Mouse (Mus musculus) lung, embryonic 16.5 days (tissue): ENCODE measurements around the gene Cryaa. TPM values are rescaled to one million over a fixed set of nuclear protein-coding genes. Genes with fewer than 3 reads are reported as not detected.

ENCODE experiments used
- ATAC-seq: fragments of 200-750 bp; cut with Nextera tagmentation; 2 replicates; pipeline ENCODE4 v1.8.0; 2017; ENCODE audit warnings: low read depth, mild to moderate bottlenecking, moderate library complexity
- H3K27ac ChIP-seq: fragments of 300-500 bp; sonication (generic); 2 replicates; pipeline ENCODE4 v1.5.1; 2014; ENCODE audit warnings: mild to moderate bottlenecking, control low read depth, low read length
- H3K27me3 ChIP-seq: fragments of 300-500 bp; sonication (generic); 2 replicates; pipeline ENCODE4 v1.6.1; 2014; ENCODE audit warnings: low read depth, low read length, mixed read lengths; ENCODE audit not compliant: control insufficient read depth, insufficient read depth
- H3K36me3 ChIP-seq: fragments of 300-500 bp; sonication (generic); 2 replicates; pipeline ENCODE4 v1.6.1; 2014; ENCODE audit warnings: low read length; ENCODE audit not compliant: control insufficient read depth, insufficient read depth
- H3K4me1 ChIP-seq: fragments of 300-500 bp; sonication (generic); replicated peaks from 2 replicates; pipeline ENCODE4 v1.6.1; 2014; ENCODE audit warnings: low read length, mixed read lengths; ENCODE audit not compliant: control insufficient read depth, insufficient read depth
- H3K4me2 ChIP-seq: fragments of 300-500 bp; sonication (generic); 2 replicates; pipeline ENCODE4 v1.6.1; 2014; ENCODE audit warnings: low read depth, low read length, control low read depth
- H3K4me3 ChIP-seq: fragments of 300-500 bp; sonication (generic); 2 replicates; pipeline ENCODE4 v1.5.1; 2014; ENCODE audit warnings: mild to moderate bottlenecking, low read length, control low read depth
- H3K9ac ChIP-seq: fragments of 300-500 bp; sonication (generic); 2 replicates; pipeline ENCODE4 v1.6.1; 2014; ENCODE audit warnings: low read length, control low read depth
- H3K9me3 ChIP-seq: fragments of 300-500 bp; sonication (generic); 2 replicates; pipeline ENCODE4 v1.6.1; 2016; ENCODE audit warnings: low read length; ENCODE audit not compliant: control insufficient read depth
- WGBS: fragments of 180-500 bp; shearing (Covaris S2); extraction: QIAGEN DNeasy Blood & Tissue Kit; methylation state at CpG from one replicate; pipeline ENCODE4 v1.1.7; 2014; 5-methylcytosine and 5-hydroxymethylcytosine counted together
- polyA plus RNA-seq: library from polyadenylated mRNA; unstranded; fragments of >200 nt; fragmentation: Nextera tagmentation; extraction: Ambion mirVana; gene quantifications from 2 replicates; pipeline ENCODE4 v1.2.1, GENCODE M21; 2015

The Cryaa gene
- polyA plus RNA-seq, 1 experiment from 2014 or later: 0.36 TPM

DNA sequence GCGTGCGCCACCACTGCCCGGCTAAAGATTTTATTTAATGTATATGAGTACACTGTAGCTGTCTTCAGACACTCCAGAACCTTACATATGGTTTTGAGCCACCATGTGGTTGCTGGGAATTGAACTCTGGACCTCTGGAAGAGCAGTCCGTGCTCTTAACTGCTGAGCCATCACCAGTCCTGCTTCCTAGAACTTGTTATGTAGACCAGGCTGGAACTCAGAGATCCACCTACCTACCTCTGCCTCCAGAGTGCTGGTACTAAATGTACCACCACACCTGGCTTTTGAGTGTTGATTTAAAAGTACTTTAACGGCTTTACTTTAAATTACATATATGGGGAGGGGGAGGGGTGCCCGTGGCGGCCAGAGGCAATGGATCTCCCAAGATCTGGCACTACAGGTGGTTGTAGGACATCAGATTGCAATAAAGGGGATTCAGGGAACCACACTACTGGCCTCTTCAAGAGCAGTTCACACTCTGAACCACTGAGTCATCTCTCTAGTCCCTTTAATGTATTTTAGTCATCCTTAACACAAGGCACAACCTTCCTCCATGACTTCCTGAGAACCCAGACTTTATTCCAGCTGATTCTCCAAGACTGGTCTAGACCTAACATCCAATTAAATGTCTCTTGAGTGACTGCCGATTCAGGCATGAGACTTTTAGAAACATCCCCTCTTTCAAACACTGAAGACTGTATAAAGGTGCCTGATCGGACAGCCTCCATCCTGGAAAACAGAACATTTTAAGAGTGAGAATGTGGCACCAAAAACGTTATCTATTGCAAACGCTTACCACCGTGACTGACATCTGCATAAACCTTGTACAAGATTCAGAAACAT is 20.2 kb upstream of the Cryaa start:
- H3K27ac ChIP-seq: no peak overlapping the region
- H3K36me3 ChIP-seq: peaks cover 28% of the 10 kb centered on the region
- H3K27me3 ChIP-seq: no peaks in the 10 kb centered on the region
- 39% methylated on average over 12 of the region's 12 CpGs for WGBS
- no peaks in the 10 kb centered on the region for H3K9me3 ChIP-seq
- peak overlapping the region; percentile 96 for H3K4me3 ChIP-seq
- ATAC-seq: no peak
- H3K9ac ChIP-seq: peak overlapping the region; percentile 98
- H3K4me1 ChIP-seq: peaks cover 10% of the 10 kb centered on the region
- H3K4me2 ChIP-seq: peak overlapping the region; percentile 84

GRCm38 (mm10) chr17:31658136-31658467 is 19.5 kb upstream of the Cryaa start:
- Histone ChIP-seq H3K27me3 (no peaks in the 10 kb centered on the region), H3K4me1 (peaks cover 10% of the 10 kb centered on the region), H3K27ac (peak overlapping the region; percentile 84), H3K9me3 (no peaks in the 10 kb centered on the region), H3K36me3 (peaks cover 21% of the 10 kb centered on the region), H3K4me3 (peak overlapping the region; percentile 96), H3K9ac (peak overlapping the region; percentile 98), H3K4me2 (peak overlapping the region; percentile 84)
- under 1% methylated on average over 27 of the region's 27 CpGs for WGBS
- peak; percentile 0; the same call in 1 of the 2 replicates for ATAC-seq

GRCm38 (mm10) chr17:31658468-31659185 is 19.0 kb upstream of the Cryaa start, which contains the start of gene U2af1:
TSS of gene U2af1 (minus strand) at chr17:31658892.
- peaks cover 16% of the 10 kb centered on the region for H3K36me3 ChIP-seq
- peak within 1 kb of the TSS; percentile 96 for H3K4me3 ChIP-seq
- H3K9ac ChIP-seq: peak within 1 kb of the TSS; percentile 98
- under 1% methylated on average over 77 of the region's 77 CpGs for WGBS
- H3K27ac ChIP-seq: peak within 1 kb of the TSS; percentile 84
- peaks cover 10% of the 10 kb centered on the region for H3K4me1 ChIP-seq
- H3K27me3 ChIP-seq: no peaks in the 10 kb centered on the region
- H3K4me2 ChIP-seq: peak within 1 kb of the TSS; percentile 89
- no peaks in the 10 kb centered on the region for H3K9me3 ChIP-seq
- ATAC-seq: peak; percentile 100

DNA sequence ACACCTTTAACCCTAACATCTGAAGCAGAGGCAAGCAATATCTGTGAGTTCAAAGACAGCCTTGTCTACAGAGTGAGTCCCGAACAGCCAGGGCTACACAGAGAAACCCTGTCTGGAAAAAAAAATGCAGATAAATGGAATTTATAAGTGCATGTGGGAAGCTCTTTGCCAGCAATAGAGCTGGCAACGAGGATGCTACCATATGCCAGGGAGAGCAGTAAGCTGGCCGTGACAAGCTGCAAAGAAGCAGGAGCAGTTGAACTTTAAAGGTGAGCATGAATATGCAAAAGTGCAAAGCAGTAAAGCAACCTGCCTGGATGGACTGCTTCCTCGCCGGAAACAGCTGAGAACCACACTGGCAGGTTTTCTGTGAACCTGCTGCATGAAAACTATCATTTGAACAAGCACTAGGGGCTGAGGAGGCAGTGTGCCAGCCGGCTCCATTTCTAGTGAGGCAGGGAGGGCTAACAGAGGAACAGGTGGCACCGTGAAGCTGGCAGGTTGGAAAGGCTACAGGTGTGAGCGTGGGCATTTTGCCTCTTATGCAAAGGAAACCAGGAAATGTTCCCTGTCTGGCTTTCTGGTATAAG is 16.9 kb upstream of the Cryaa start:
- Histone ChIP-seq H3K27ac (no peak overlapping the region), H3K36me3 (peaks cover under 1% of the 10 kb centered on the region; the same call in 1 of the 2 replicates), H3K4me3 (no peak overlapping the region), H3K9ac (no peak overlapping the region), H3K27me3 (no peaks in the 10 kb centered on the region), H3K4me1 (peaks cover 10% of the 10 kb centered on the region), H3K4me2 (no peak overlapping the region), H3K9me3 (no peaks in the 10 kb centered on the region)
- WGBS: 73% methylated on average over 8 of the region's 8 CpGs
- ATAC-seq: no peak

DNA sequence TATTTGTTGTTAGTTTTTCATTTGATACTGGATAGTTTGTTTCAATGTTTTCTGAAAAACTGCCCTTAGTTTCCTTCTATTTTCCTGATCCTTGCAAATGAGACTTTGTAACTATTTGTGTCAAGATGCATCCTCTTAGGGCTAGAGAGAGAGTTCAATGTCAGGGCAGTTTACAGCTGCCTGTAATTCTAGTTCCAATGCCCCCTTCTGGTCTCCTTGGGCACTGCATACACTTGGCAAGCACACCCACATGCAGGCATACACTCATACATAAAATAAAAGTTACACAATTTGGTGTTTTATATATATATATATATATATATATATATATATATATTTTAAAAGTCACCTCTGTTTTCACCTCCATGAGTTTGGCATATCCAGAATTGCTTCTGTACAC is 14.8 kb upstream of the Cryaa start:
- Histone ChIP-seq H3K4me1 (peaks cover 3% of the 10 kb centered on the region), H3K9me3 (no peaks in the 10 kb centered on the region), H3K27ac (no peak overlapping the region), H3K4me3 (no peak overlapping the region), H3K9ac (no peak overlapping the region), H3K27me3 (no peaks in the 10 kb centered on the region), H3K36me3 (no peaks in the 10 kb centered on the region), H3K4me2 (no peak overlapping the region)
- no peak for ATAC-seq

GRCm38 (mm10) chr17:31664760-31665159 is 12.8 kb upstream of the Cryaa start:
- ATAC-seq: peak; percentile 88
- H3K4me1 ChIP-seq: no peaks in the 10 kb centered on the region; the same call in 1 of the 2 replicates
- H3K4me3 ChIP-seq: no peak overlapping the region
- H3K9me3 ChIP-seq: no peaks in the 10 kb centered on the region
- H3K9ac ChIP-seq: no peak overlapping the region
- no peaks in the 10 kb centered on the region for H3K36me3 ChIP-seq
- H3K4me2 ChIP-seq: no peak overlapping the region
- WGBS: 11% methylated on average over 4 of the region's 4 CpGs
- H3K27ac ChIP-seq: no peak overlapping the region
- H3K27me3 ChIP-seq: no peaks in the 10 kb centered on the region

DNA sequence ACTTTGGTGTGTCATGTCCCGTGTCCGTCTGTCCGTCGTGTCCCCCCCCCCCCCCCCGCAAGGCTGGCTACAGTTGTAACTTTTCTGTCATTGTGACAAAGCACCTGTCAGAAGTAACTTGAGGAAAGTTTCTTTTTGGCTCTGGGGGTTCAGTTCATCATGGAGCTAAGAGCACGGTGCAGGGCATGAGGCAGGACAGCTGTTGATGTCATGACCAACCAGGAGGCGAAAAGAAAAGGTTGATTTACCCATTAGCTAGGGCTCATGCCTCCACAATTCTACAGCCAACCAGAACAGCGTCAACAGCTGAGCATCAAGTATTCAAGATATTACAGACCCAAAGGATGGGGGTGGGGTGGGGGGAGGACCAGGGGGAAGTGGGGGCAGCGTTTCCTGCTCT is 9.3 kb upstream of the Cryaa start:
- H3K36me3 ChIP-seq: no peaks in the 10 kb centered on the region
- ATAC-seq: no peak
- 65% methylated on average over 8 of the region's 9 CpGs for WGBS
- H3K27ac ChIP-seq: no peak overlapping the region
- no peaks in the 10 kb centered on the region for H3K27me3 ChIP-seq
- H3K4me3 ChIP-seq: no peak overlapping the region
- H3K9me3 ChIP-seq: no peaks in the 10 kb centered on the region
- H3K4me2 ChIP-seq: no peak overlapping the region
- H3K4me1 ChIP-seq: no peaks in the 10 kb centered on the region; the same call in 1 of the 2 replicates
- no peak overlapping the region for H3K9ac ChIP-seq

DNA sequence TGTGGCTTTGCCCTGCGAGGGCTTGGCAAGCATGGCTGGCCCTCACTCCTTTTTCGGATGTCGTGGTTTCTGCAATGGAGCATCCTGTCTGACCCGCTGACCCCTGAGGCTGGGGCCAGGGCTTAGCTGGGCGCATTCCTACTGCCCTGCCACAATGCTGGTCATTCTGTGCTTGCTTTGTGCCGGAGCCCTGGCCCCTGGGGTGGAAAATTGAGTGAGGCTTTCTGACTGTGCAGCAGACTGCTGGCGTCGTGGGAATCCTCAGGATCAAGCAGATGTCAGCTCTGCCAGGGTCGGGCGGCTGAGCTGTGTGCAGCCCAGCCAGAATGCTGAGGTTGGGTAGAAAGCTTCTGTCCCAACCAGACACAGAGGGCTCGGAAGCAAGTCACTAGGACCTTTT is 7.4 kb upstream of the Cryaa start:
- H3K9me3 ChIP-seq: no peaks in the 10 kb centered on the region
- ATAC-seq: no peak
- 60% methylated on average over 11 of the region's 11 CpGs for WGBS
- no peak overlapping the region for H3K27ac ChIP-seq
- H3K9ac ChIP-seq: no peak overlapping the region
- H3K4me2 ChIP-seq: no peak overlapping the region
- no peaks in the 10 kb centered on the region for H3K4me1 ChIP-seq
- H3K4me3 ChIP-seq: no peak overlapping the region
- H3K27me3 ChIP-seq: no peaks in the 10 kb centered on the region
- H3K36me3 ChIP-seq: no peaks in the 10 kb centered on the region

- H3K27me3 ChIP-seq: no peaks in the 10 kb centered on the region
- 63% methylated on average over 8 of the region's 8 CpGs for WGBS
- H3K27ac ChIP-seq: no peak overlapping the region
- H3K4me2 ChIP-seq: no peak overlapping the region
- no peak overlapping the region for H3K4me3 ChIP-seq
- ATAC-seq: no peak
- no peaks in the 10 kb centered on the region for H3K9me3 ChIP-seq
- no peaks in the 10 kb centered on the region for H3K36me3 ChIP-seq
- H3K9ac ChIP-seq: no peak overlapping the region
- H3K4me1 ChIP-seq: no peaks in the 10 kb centered on the region
These were observed 5.9 kb upstream of the Cryaa start for GRCm38 (mm10) chr17:31671698-31672097.
